ENCODE assay signal across 8 mouse cellular contexts in genomic region chr4:57672996-57673906, GRCm38 (mm10). TPM values are rescaled to one million over a fixed set of nuclear protein-coding genes. Genes with fewer than 3 reads are reported as not detected.
DNase-seq lines count a peak whose midpoint lies in the region; ATAC-seq and TF ChIP-seq lines count a peak whose summit lies in the region.

No protein-coding gene starts in this region.

- ATAC-seq in forebrain, embryonic 16.5 days: peak; percentile 80

- H3K4me2 ChIP-seq in forebrain, embryonic 16.5 days (ENCODE audit: low read length): peak overlapping the region; percentile 49

- intact Hi-C loops in heart, postnatal 36 days (cut with DNase I): loop anchor here (1.0 to 5.0 kb wide), 6 partner anchors 44 to 404 kb away; partner anchors contain the start of gene Akap2

- H3K27ac ChIP-seq in forebrain, embryonic 16.5 days (ENCODE audit: low read length): no peak overlapping the region
- H3K27ac ChIP-seq in olfactory bulb, adult 2 months (ENCODE audit: insufficient read depth, low read depth, low read length): no peak overlapping the region
- no peak overlapping the region for H3K27ac ChIP-seq in thymus, adult 2 months (ENCODE audit: control insufficient read depth, insufficient read depth, low read length)

- H3K9ac ChIP-seq in forebrain, embryonic 16.5 days (replicated peaks; ENCODE audit: low read depth, low read length): 0 out of 2 replicates have a peak overlapping the region, but pooled peaks have one; percentile 40

- WGBS in forebrain, embryonic 16.5 days: 15% methylated on average over 12 of the region's 12 CpGs
- 11% methylated on average over 12 of the region's 12 CpGs for WGBS in lung, adult 2 months
- 12% methylated on average over 12 of the region's 12 CpGs for WGBS in olfactory bulb, adult 2 months
- 8% methylated on average over 12 of the region's 12 CpGs for WGBS in thymus, adult 2 months

- no peaks in the 10 kb centered on the region for H3K27me3 ChIP-seq in forebrain, embryonic 16.5 days (replicated peaks; ENCODE audit: control insufficient read depth, insufficient read depth, low read length)
- H3K27me3 ChIP-seq in thymus, adult 2 months (ENCODE audit: control insufficient read depth, insufficient read depth, low read length): no peaks in the 10 kb centered on the region

- no peak for TF ChIP-seq POLR2A in lung, adult 2 months (IDR thresholded peaks at IDR 0.05; ENCODE audit: borderline replicate concordance, extremely low read depth, low read depth, low read length)
- TF ChIP-seq POLR2A in olfactory bulb, adult 2 months (IDR thresholded peaks at IDR 0.05; ENCODE audit: insufficient read depth, low read depth, low read length): no peak
- TF ChIP-seq POLR2A in thymus, adult 2 months (IDR thresholded peaks at IDR 0.05; ENCODE audit: control insufficient read depth, extremely low read depth, insufficient read depth, low read length, poor library complexity): no peak

- peak; percentile 90 for DNase-seq in ES-CJ7 (ENCODE audit: low read depth, low spot score)
- DNase-seq in cerebellum, adult 11-12 months: peak; percentile 70
- DNase-seq in heart, postnatal 36 days: peak; percentile 91 to 92
- DNase-seq in layer of hippocampus, adult 18-20 months (ENCODE audit: low spot score in 2 of 2): peak; percentile 74 to 91
- peak; percentile 86 for DNase-seq in lung, adult 2 months
- peak; percentile 91 for DNase-seq in thymus, adult 2 months

- H3K4me1 ChIP-seq in forebrain, embryonic 16.5 days (replicated peaks; ENCODE audit: control insufficient read depth, insufficient read depth, low read length): peaks cover 3% of the 10 kb centered on the region
- H3K4me1 ChIP-seq in lung, adult 2 months (ENCODE audit: control insufficient read depth, insufficient read depth, low read length): peaks cover 19% of the 10 kb centered on the region
- peaks cover 19% of the 10 kb centered on the region for H3K4me1 ChIP-seq in olfactory bulb, adult 2 months (ENCODE audit: control insufficient read depth, insufficient read depth, low read length)
- peaks cover 18% of the 10 kb centered on the region for H3K4me1 ChIP-seq in thymus, adult 2 months (replicated peaks; ENCODE audit: control insufficient read depth, insufficient read depth, low read length)

- TF ChIP-seq CTCF in lung, adult 2 months (IDR thresholded peaks at IDR 0.05; ENCODE audit: insufficient read depth, low read length): peak; percentile 98
- peak; percentile 83 for TF ChIP-seq CTCF in olfactory bulb, adult 2 months (IDR thresholded peaks at IDR 0.05; ENCODE audit: insufficient read depth, low read depth, low read length)
- TF ChIP-seq CTCF in thymus, adult 2 months (IDR thresholded peaks at IDR 0.05; ENCODE audit: borderline replicate concordance, control insufficient read depth, extremely low read depth, insufficient read depth, low read length, poor library complexity): peak; percentile 94

- peak overlapping the region; percentile 25 for H3K4me3 ChIP-seq in forebrain, embryonic 16.5 days (replicated peaks; ENCODE audit: low read length)
- no peak overlapping the region for H3K4me3 ChIP-seq in lung, adult 2 months (replicated peaks; ENCODE audit: extremely low read depth, low read depth, low read length)
- H3K4me3 ChIP-seq in olfactory bulb, adult 2 months (ENCODE audit: insufficient read depth, low read depth, low read length): no peak overlapping the region
- H3K4me3 ChIP-seq in thymus, adult 2 months (ENCODE audit: control insufficient read depth, insufficient read depth, low read length): peak overlapping the region; percentile 16; the same call in 1 of the 2 replicates

- H3K36me3 ChIP-seq in forebrain, embryonic 16.5 days (ENCODE audit: control insufficient read depth, insufficient read depth): no peaks in the 10 kb centered on the region
- H3K36me3 ChIP-seq in thymus, adult 2 months (ENCODE audit: control insufficient read depth, insufficient read depth, low read length): no peaks in the 10 kb centered on the region

- H3K9me3 ChIP-seq in forebrain, embryonic 16.5 days (ENCODE audit: control insufficient read depth, low read length): no peaks in the 10 kb centered on the region

RNA-seq across cellular contexts. Expression of gene Akap2, which starts 44.2 kb away (rescaled TPM):
- 7.7 and 8.2 TPM in 2 replicates for polyA plus RNA-seq in forebrain, embryonic 16.5 days (2015; fragmentation: Nextera tagmentation; extraction: Ambion mirVana)
- total RNA-seq in heart, postnatal 36 days (2021): 10 to 100 TPM; 89.4 to 95.7 TPM
- 10 to 100 TPM; 52.0 to 53.2 TPM for total RNA-seq in layer of hippocampus, adult 18-20 months (2021)
- 348 and 349 TPM in 2 replicates for polyA plus RNA-seq in lung, adult 2 months (2012; rRNA removed)
- not detected in 2 replicates for polyA plus RNA-seq in olfactory bulb, adult 2 months (2012; ENCODE audit: insufficient read depth, insufficient read length, low replicate concordance, missing spikeins)
- polyA plus RNA-seq in thymus, adult 2 months (2012; rRNA removed): 99.2 and 117 TPM in 2 replicates

Comparison
In these comparisons a context has a peak if more than half of its experiments do, and no peak if none do; other contexts are left out.
1. H3K4me3 ChIP-seq: peak in forebrain, embryonic 16.5 days (single experiment) and thymus, adult 2 months (single experiment); none in lung, adult 2 months (single experiment) and olfactory bulb, adult 2 months (single experiment).
2. Peak in every context shown above with its lines, with median percentiles within 50 percentile points of each other: DNase-seq and CTCF ChIP-seq.